Mouse (Mus musculus): ENCODE results near the gene Gse1.

DNA sequence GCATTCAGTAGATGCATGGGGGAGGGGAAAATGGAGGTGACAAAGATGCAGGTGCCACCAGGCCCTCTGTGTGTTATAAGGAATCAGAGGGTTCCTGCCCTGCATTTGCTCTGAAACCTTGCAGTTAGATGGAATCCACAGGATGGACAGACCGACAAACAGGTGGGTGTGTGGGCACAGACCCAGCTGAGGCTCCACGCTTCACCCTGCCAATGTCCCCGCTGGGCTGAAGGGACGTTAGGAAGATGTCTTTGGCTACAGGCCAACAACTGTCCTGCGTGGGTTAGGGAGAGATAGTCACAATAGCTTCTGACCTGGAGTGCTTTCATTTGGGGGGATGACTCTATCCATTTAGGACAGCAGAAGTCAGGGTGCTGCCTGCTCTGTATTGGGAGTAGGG, 81.8 kb downstream of the Gse1 start:
- TF ChIP-seq POLR2A (IDR thresholded peaks at IDR 0.05; ENCODE audit: low read depth, low read length) (no peak), CTCF (IDR thresholded peaks at IDR 0.05; ENCODE audit: extremely low read depth, insufficient read length, insufficient replicate concordance, low read depth, low read length) (no peak)
